Mouse (Mus musculus): Measurements from ENCODE around the gene Relb. TPM values are rescaled to one million over a fixed set of nuclear protein-coding genes. Genes with fewer than 3 reads are reported as not detected.

The Relb gene
- polyA plus RNA-seq, 1 experiment from 2014 or later = 7.3 TPM

GRCm38 (mm10) chr7:19632720-19633119 is 3.5 kb upstream of the Relb start:
- Histone ChIP-seq H3K4me2 (no peak overlapping the region), H3K27ac (ENCODE audit: low read depth) (no peak overlapping the region), H3K9me3 (ENCODE audit: low read depth, low read length) (no peaks in the 10 kb centered on the region), H3K4me3 (ENCODE audit: low read depth, low read length) (no peak overlapping the region), H3K9ac (no peak overlapping the region), H3K4me1 (ENCODE audit: insufficient read depth) (no peaks in the 10 kb centered on the region), H3K27me3 (ENCODE audit: insufficient read depth, low read length) (no peaks in the 10 kb centered on the region), H3K36me3 (ENCODE audit: insufficient read depth) (peaks cover 59% of the 10 kb centered on the region)
- DNase-seq (no peak), ATAC-seq (ENCODE audit: insufficient read depth) (no peak)
- no peak for TF ChIP-seq CTCF (IDR thresholded peaks at IDR 0.05; ENCODE audit: low read depth)

GRCm38 (mm10) chr7:19632275-19632674 is 3.0 kb upstream of the Relb start:
- DNase-seq (no peak), ATAC-seq (ENCODE audit: insufficient read depth) (no peak)
- TF ChIP-seq CTCF (IDR thresholded peaks at IDR 0.05; ENCODE audit: low read depth) = no peak
- Histone ChIP-seq H3K4me3 (ENCODE audit: low read depth, low read length) (no peak overlapping the region), H3K27me3 (ENCODE audit: insufficient read depth, low read length) (no peaks in the 10 kb centered on the region), H3K9me3 (ENCODE audit: low read depth, low read length) (no peaks in the 10 kb centered on the region), H3K27ac (ENCODE audit: low read depth) (no peak overlapping the region), H3K4me2 (no peak overlapping the region), H3K36me3 (ENCODE audit: insufficient read depth) (peaks cover 55% of the 10 kb centered on the region), H3K9ac (no peak overlapping the region), H3K4me1 (ENCODE audit: insufficient read depth) (no peaks in the 10 kb centered on the region)

DNA sequence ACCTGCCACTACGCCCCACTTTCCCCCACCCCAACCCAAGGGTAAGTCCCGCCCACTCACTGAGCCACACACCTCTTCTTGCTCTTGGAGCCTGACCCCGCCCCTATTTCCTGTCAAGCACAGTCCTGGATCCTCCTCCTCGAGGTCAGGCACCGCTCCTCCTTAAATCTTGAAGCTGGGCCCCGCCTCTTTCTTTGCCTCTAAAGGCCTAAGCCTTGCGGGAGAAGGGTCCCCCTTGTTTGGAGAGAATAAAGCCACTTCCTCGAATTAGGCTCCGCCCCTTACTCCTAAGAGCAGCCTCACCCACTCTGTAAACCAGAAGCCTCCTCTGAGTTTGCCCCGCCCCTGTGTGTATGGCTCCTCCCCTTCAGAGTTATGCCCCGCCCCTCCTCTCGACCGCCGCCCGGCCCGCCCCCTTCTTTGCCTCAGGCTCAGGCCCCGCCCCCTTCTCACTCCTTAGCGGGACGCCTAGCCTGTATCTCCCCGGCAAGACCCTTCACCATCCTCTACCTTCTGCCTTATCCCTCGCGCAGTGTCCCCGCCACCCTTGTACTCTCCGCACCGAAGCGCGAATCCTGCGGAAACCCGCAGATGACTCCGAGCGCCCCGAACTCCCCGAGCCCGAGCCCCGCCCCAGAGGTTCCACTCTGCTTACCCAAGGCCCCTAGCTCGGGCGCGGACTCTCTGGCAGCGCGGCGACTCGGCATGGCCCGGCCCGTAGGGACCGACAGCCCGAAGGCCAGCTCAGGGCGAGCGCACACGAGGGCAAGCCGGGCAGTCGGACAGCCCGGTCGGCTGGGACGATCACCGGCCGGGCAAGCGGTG is 490 bp downstream of the Relb start:
- WGBS = under 1% methylated on average over 57 of the region's 57 CpGs
- Histone ChIP-seq H3K27ac (ENCODE audit: low read depth) (peak overlapping the region; percentile 92), H3K4me3 (ENCODE audit: low read depth, low read length) (peak overlapping the region; percentile 72), H3K27me3 (ENCODE audit: insufficient read depth, low read length) (no peaks in the 10 kb centered on the region), H3K36me3 (ENCODE audit: insufficient read depth) (peaks cover 19% of the 10 kb centered on the region), H3K9ac (peak overlapping the region; percentile 54), H3K4me2 (peak overlapping the region; percentile 96), H3K9me3 (ENCODE audit: low read depth, low read length) (no peaks in the 10 kb centered on the region), H3K4me1 (ENCODE audit: insufficient read depth) (no peaks in the 10 kb centered on the region)
- DNase-seq (peak; percentile 96), ATAC-seq (ENCODE audit: insufficient read depth) (peak; percentile 88)
- no peak for TF ChIP-seq CTCF (IDR thresholded peaks at IDR 0.05; ENCODE audit: low read depth)

DNA sequence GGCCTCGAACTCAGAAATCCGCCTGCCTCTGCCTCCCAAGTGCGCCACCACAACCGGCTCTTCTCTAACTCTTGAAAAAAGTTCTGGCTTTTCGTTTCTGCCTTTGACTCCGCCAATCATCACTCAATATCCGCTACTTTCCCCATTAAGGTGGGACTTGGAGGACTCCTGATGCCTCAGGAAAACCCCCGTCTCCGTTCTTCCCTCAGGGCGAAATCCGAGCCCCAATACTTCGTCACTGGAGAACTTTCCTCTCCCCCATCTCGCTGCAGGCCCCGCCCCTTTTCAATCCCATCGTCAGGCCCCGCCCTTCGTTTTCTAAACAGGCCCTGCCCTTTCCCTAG is 1.1 kb downstream of the Relb start:
- WGBS = 16% methylated on average over 17 of the region's 17 CpGs
- H3K36me3 ChIP-seq (ENCODE audit: insufficient read depth) = peaks cover 14% of the 10 kb centered on the region
- ATAC-seq (ENCODE audit: insufficient read depth) = no peak

GRCm38 (mm10) chr7:19627721-19628120 is 1.5 kb downstream of the Relb start:
- no peaks in the 10 kb centered on the region for H3K27me3 ChIP-seq (ENCODE audit: insufficient read depth, low read length)
- H3K4me3 ChIP-seq (ENCODE audit: low read depth, low read length) = peak overlapping the region; percentile 72
- H3K4me1 ChIP-seq (ENCODE audit: insufficient read depth) = no peaks in the 10 kb centered on the region
- WGBS = 63% methylated on average over 3 of the region's 3 CpGs
- no peak overlapping the region for H3K27ac ChIP-seq (ENCODE audit: low read depth)
- H3K4me2 ChIP-seq = peak overlapping the region; percentile 96
- peaks cover 9% of the 10 kb centered on the region for H3K36me3 ChIP-seq (ENCODE audit: insufficient read depth)
- H3K9me3 ChIP-seq (ENCODE audit: low read depth, low read length) = no peaks in the 10 kb centered on the region
- TF ChIP-seq CTCF (IDR thresholded peaks at IDR 0.05; ENCODE audit: low read depth) = no peak
- no peak overlapping the region for H3K9ac ChIP-seq
- ATAC-seq (ENCODE audit: insufficient read depth) (no peak; the same call in 1 of the 2 replicates), DNase-seq (no peak)

More for the DNA sequence above, 1.1 kb downstream of the Relb start:
- Histone ChIP-seq H3K4me3 (ENCODE audit: low read depth, low read length) (peak overlapping the region; percentile 72), H3K4me2 (peak overlapping the region; percentile 96), H3K27me3 (ENCODE audit: insufficient read depth, low read length) (no peaks in the 10 kb centered on the region), H3K9ac (no peak overlapping the region), H3K9me3 (ENCODE audit: low read depth, low read length) (no peaks in the 10 kb centered on the region), H3K4me1 (ENCODE audit: insufficient read depth) (no peaks in the 10 kb centered on the region), H3K27ac (ENCODE audit: low read depth) (peak overlapping the region; percentile 92)
- DNase-seq = no peak
- no peak for TF ChIP-seq CTCF (IDR thresholded peaks at IDR 0.05; ENCODE audit: low read depth)

DNA sequence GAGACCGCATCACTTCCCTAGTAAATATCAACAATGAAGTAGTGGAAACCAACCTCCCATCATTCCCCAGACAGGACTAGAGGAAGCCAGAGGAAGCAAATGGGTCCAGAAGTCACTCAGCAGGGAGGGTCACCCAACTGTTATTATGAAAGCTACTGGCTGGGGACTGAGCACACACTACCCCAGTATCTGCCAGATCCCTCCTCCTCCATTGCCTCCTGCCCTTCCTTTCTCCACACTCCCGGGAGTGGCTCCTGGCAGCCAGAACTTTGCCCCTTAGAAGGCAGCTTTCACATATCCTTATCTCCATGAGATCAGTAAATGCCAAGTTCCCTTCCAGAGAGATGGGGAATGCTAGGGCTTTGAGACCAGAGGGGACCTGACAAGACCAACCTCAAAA is 5.8 kb downstream of the Relb start:
- Histone ChIP-seq H3K4me2 (no peak overlapping the region), H3K9ac (no peak overlapping the region), H3K4me3 (ENCODE audit: low read depth, low read length) (no peak overlapping the region), H3K4me1 (ENCODE audit: insufficient read depth) (no peaks in the 10 kb centered on the region), H3K27me3 (ENCODE audit: insufficient read depth, low read length) (peaks cover 4% of the 10 kb centered on the region; the same call in 1 of the 2 replicates), H3K27ac (ENCODE audit: low read depth) (no peak overlapping the region), H3K36me3 (ENCODE audit: insufficient read depth) (no peaks in the 10 kb centered on the region), H3K9me3 (ENCODE audit: low read depth, low read length) (no peaks in the 10 kb centered on the region)
- WGBS = 54% methylated on average over 2 of the region's 2 CpGs
- TF ChIP-seq CTCF (IDR thresholded peaks at IDR 0.05; ENCODE audit: low read depth) = no peak
- no peak for ATAC-seq (ENCODE audit: insufficient read depth)
- no peak for DNase-seq

GRCm38 (mm10) chr7:19622241-19622640 is 7.0 kb downstream of the Relb start:
- H3K4me2 ChIP-seq = no peak overlapping the region
- 23% methylated on average over 6 of the region's 6 CpGs for WGBS
- H3K9ac ChIP-seq = no peak overlapping the region
- ATAC-seq (ENCODE audit: insufficient read depth) (no peak), DNase-seq (no peak)
- no peaks in the 10 kb centered on the region for H3K9me3 ChIP-seq (ENCODE audit: low read depth, low read length)
- no peak overlapping the region for H3K4me3 ChIP-seq (ENCODE audit: low read depth, low read length)
- no peaks in the 10 kb centered on the region for H3K4me1 ChIP-seq (ENCODE audit: insufficient read depth)
- H3K27ac ChIP-seq (ENCODE audit: low read depth) = no peak overlapping the region
- peaks cover 4% of the 10 kb centered on the region; the same call in 1 of the 2 replicates for H3K27me3 ChIP-seq (ENCODE audit: insufficient read depth, low read length)
- TF ChIP-seq CTCF (IDR thresholded peaks at IDR 0.05; ENCODE audit: low read depth) = no peak
- H3K36me3 ChIP-seq (ENCODE audit: insufficient read depth) = no peaks in the 10 kb centered on the region
